Mouse (Mus musculus): ENCODE measurements around the gene Patl2.

Patl2 gene

DNA sequence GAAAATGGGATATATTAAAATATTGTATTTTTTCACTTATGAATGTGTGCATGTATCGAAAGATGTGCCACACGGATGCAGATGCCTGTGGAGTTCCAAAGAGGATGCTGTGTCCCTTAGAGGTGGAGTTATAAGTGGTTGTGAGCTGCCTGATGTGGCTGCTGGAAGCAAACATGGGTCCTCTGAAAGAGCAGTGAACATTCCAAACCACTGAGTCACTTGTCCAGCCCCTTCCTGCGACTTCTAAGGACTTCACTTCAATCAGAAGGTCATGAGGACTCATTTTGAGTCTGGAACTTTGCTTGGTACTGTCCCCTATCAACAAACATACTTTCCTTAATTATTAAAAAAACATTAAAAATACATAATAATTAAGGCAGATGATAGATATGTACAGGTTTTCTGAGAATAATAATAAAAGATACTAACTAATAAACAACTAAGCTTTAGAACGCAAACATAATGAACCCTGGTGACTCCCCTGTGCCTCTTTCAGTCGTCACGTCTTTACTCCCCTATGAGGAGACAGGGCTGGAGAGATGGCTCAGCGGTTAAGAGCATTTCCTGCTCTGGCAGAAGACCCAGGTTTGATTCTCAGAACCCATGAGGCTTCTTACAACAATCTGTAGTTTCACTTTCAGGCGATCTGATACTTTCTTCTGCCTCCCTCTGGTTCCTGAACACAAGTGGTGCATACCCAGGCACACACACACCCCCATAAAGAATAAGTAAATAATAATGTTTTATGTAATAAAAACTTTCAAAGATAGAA, 5.8 kb downstream of the Patl2 start:
- in situ Hi-C loops (cut with MboI, MseI) = no loop called here

- in situ Hi-C loops (cut with MboI, MseI) = loop anchor here (5.0 kb wide), 1 partner anchor 75 kb away; no protein-coding TSS in a partner anchor
These were observed 13.8 kb downstream of the Patl2 start for GRCm38 (mm10) chr2:122172188-122172587.

DNA sequence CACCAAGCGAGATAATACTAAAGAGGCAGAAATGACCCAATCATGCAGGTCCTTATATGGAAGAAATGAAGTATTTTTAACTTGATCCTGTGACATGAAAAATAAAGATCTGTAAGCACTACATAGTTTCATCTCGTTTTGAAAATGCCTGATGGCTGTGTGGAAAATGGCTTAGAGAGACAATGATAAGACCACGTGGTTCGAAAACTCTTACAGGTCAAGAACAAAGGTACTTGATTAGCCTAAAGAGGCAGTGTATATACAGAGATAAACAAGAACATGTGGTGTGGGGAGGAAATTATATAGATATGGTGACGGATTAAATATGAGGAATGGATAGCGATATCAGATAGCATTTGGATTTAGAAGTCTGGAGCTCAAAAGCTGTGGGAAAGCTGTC, 14.7 kb downstream of the Patl2 start:
- in situ Hi-C loops (cut with MboI, MseI) = loop anchor here (5.0 kb wide), 1 partner anchor 76 kb away; no protein-coding TSS in a partner anchor

- in situ Hi-C loops (cut with MboI, MseI) = no loop called here
These were observed 21.7 kb downstream of the Patl2 start for GRCm38 (mm10) chr2:122164293-122164692.

GRCm38 (mm10) chr2:122163430-122164195, 22.4 kb downstream of the Patl2 start:
- in situ Hi-C loops (cut with MboI, MseI) = no loop called here

GRCm38 (mm10) chr2:122162529-122162928, 23.5 kb downstream of the Patl2 start:
- in situ Hi-C loops (cut with MboI, MseI) = no loop called here

DNA sequence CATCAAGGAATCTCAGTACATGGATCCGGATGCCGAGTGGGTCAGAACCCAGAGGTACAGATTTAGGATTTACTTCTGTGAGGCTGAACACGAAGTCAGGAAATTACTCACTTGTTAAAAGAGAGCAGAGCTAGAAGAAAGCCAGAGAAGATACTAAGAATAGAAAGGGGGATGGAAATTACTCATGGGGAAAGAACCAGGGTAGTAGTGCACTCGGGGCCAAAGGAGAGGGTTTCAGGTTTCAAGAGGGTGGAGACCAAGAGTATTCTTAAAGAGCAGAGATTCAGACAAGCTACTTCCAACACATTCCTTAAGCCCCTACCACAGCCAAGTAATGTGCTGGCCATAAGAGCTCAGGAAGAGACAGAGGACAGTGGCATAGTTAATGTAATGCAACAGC, 24.4 kb downstream of the Patl2 start:
- in situ Hi-C loops (cut with MboI, MseI) = no loop called here

DNA sequence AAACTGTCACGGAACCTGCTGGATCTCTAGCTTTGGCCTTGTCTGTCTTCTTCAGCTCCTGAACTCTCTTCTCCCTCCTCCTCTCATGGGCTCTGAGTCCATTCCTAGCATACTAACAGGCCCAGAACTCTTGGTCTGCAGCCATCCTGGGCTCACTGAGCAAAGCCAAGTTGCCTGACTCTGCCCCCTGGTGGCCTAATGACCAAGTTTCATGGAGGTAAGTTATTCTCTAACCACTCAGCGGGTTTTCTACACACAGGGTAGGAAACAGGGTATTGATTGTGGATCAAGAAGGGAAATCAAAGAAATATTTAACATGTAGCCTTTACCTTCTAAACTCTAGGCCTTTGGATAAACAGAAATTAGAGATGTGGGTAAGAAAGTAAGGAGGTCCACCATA, 25.3 kb downstream of the Patl2 start, which contains the start of gene Trim69:
TSS of gene Trim69 (plus strand) at position 21 of the 400 bp plus-strand sequence.
- in situ Hi-C loops (cut with MboI, MseI) = no loop called here

DNA sequence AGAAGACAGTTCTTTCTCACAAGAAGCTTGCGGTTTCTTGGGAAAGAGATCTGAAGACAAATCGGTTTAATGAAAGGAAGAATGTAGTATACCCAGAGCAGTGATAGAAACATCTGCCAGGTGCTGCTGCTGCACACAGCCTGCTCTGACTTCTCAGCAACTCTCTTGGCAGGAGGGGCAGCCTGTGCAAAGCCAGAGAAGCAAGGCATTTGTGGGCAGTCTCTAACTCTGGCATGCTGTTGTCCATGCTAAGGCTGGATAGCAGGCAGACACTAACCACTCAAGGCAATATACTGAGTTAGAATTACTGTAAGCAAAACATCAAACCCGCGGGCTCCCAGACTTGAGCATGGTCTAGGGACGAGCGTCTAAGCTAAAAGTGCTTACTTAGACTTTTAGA, 26.3 kb downstream of the Patl2 start:
- in situ Hi-C loops (cut with MboI, MseI) = no loop called here

GRCm38 (mm10) chr2:122158362-122158802, 27.6 kb downstream of the Patl2 start:
- in situ Hi-C loops (cut with MboI, MseI) = no loop called here

GRCm38 (mm10) chr2:122157561-122157960, 28.4 kb downstream of the Patl2 start:
- in situ Hi-C loops (cut with MboI, MseI) = no loop called here

GRCm38 (mm10) chr2:122156051-122156700, 29.8 kb downstream of the Patl2 start:
- in situ Hi-C loops (cut with MboI, MseI) = no loop called here

DNA sequence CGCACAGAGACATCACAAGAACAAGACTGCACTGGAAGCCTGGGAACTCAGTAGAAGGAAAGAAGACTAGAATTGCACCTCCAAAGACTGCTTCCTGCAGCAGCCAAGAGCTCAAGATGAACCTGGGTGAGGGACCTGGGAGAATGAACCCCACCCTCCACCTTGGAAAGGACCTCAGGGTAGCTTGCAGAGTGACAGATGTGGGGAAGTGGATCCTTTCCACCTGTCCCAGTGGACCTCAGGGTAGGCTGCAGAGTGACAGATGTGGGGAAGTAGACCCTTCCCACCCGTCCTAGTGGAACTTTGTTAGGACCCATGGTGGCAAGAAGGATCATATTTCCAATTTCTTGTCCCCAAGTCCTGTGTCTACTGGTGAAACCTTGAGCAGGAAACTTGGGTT, 30.7 kb downstream of the Patl2 start:
- in situ Hi-C loops (cut with MboI, MseI) = no loop called here

DNA sequence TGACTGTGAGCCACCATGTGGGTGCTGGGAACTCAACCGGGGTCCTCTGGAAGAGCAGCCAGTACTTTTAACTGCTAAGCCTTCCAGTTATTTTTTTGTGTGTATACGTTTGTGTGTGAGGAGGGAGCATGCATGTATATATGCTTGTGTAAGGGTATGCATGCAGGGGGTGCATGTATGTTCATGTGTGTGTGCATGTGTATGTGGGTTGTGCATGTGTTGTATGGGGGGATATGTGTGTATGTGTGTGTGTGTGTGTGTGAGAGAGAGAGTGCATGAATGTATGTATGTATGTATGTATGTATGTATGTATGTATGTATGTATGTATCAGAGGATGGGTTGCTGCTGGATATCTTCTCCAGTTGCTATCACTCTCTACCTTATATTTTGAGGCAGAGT, 31.5 kb downstream of the Patl2 start:
- in situ Hi-C loops (cut with MboI, MseI) = loop anchor here (5.0 kb wide), 1 partner anchor 37 kb away; the partner anchor contains the start of gene Spg11

DNA sequence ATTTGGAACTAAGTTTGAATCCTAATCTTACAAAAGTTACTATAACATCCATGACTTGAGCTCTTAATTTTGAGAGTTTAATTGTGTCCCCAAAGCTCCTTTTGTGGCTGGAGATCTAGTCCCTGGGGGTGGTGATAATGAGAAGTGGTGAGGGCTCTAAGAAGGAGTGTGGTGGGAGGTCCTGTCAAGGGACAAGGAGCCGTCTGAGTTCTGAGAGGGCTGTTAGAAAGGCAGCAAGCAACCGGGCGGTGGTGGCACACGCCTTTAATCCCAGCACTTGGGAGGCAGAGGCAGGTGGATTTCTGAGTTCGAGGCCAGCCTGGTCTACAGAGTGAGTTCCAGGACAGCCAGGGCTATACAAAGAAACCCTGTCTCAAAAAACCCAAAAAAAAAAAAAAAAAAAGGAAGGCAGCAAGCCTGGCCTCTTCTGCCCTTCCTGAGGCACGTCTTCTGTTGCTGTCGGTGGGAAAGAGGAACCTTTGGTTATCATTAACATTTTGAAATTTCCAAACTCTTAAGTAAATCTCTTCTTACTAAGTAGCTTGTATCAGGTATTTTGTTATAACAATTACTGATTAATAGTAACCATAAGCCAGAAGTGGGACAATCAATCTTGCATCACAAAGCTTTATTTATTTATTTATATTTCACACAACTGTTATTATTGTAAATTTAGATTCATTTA, 32.2 kb downstream of the Patl2 start:
- in situ Hi-C loops (cut with MboI, MseI) = loop anchor here (5.0 kb wide), 1 partner anchor 37 kb away; the partner anchor contains the start of gene Spg11

DNA sequence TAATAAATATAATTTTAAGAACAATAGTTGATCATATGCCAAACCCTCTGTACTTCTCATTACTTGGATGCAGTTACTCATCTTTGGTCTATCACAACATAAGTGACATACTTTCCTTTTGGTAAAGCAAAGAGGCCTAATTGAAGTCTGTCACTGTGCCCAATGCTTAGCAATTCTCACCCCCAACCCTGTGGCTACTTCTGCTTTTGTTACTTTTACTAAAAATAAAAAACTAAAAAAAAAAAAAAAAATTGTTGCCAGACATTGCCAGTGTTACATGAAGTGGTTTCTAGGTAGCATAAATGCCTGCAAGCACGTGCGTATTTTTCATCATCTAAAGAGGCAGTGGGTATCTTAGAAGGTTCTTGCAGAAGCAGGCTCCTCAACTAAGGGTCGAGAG, 33.1 kb downstream of the Patl2 start:
- in situ Hi-C loops (cut with MboI, MseI) = loop anchor here (5.0 kb wide), 1 partner anchor 36 kb away; the partner anchor contains the start of gene Spg11

DNA sequence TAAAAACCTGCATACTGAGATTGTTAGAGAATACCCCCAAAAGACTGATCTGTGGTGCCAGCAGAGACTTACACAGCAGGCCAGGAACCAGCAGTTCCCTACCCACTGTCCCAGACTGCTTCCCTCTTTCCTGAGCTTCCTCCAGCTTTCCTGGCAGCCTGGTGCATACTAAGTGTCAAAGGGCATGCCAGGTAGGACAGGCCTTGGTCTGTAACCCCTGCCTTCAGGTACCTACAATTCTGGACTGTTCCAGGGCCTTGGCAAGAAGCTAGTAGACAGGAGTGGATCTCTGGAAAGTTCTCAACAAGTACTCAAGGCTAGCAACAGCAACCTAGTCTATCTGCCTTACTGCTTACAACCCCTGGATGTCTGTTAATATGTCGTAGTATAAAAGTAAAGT, 34.8 kb downstream of the Patl2 start:
- in situ Hi-C loops (cut with MboI, MseI) = loop anchor here (5.0 kb wide), 1 partner anchor 34 kb away; the partner anchor contains the start of gene Spg11

DNA sequence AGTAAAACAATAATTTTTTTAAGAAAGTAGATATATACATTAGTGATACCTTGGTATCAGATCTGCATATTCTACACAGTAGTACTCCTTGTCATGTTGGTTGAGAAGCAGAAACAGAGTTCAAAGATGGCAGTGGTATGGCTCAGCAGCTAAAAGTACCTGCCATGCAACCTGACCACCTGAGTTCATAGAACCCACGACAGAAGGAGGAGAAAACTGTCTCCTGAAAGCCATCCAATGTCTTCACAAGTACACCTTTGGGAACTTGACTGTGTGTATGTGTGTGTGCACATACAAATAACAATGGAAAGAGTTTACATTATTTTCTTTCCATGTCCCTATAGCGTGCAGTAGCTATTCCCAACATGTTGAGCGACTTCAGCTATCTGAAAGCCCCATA, 36.3 kb downstream of the Patl2 start:
- in situ Hi-C loops (cut with MboI, MseI) = loop anchor here (5.0 kb wide), 1 partner anchor 32 kb away; the partner anchor contains the start of gene Spg11

DNA sequence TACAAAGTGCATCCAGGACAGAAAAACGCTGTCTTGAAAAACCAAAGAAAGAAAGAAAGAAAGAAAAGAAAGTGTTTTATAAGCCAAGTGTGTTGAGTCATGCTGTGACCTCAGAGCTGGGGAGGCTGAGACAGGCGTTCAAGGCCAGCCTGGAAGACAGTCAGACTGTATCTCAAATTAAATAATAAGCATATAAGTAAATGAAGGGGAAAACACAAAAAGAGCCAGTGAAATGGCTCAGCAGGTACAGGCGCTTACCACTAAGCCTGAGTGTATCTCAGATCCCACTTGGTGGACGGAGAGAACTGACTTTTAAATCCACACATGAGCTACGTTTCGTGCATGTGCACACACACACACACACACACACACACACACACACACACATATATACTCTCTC, 36.7 kb downstream of the Patl2 start:
- in situ Hi-C loops (cut with MboI, MseI) = no loop called here

DNA sequence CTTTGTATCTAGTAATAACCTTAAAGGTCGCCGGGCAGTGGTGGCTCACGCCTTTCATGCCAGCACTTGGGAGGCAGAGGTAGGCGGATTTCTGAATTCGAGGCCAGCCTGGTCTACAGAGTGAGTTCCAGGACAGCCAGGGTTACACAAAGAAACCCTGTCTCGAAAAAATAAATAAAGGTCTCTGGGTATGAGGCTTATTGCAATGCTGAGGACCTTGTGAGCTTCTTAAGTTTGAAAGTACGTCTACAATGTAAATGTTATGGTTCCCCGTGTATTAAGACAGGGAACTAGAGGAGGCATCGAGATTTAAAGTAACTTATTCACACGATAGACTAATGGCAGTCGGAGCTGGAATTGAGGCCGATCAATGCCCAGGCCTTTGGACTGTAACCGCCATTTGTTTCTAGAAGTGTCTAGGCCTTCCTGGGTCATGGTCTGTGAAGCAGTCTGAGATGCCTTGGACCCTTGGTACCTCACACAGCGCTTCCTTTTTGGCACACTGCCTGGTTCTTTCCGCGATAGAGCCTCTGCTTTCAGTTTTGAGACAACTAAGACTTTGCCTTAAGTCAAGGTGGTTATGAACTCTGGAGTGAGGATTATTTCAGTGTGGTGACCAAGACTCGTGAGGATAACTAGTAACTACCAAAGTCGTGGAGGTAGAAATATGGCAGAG, 37.6 kb downstream of the Patl2 start:
- in situ Hi-C loops (cut with MboI, MseI) = no loop called here
